Mouse (Mus musculus): ENCODE results near the gene Agtr1b. TPM values are rescaled to one million over a fixed set of nuclear protein-coding genes. Genes with fewer than 3 reads are reported as not detected.

The Agtr1b gene
- polyA plus RNA-seq, 1 experiment from 2014 or later = 0.12 TPM

- Histone ChIP-seq H3K27ac (ENCODE audit: low read depth, low read length) (no peak overlapping the region), H3K4me3 (ENCODE audit: low read depth, low read length) (no peak overlapping the region), H3K4me1 (ENCODE audit: control insufficient read depth, insufficient read depth, low read length) (no peaks in the 10 kb centered on the region), H3K4me2 (ENCODE audit: low read depth, low read length) (no peak overlapping the region), H3K9me3 (ENCODE audit: control insufficient read depth, low read length) (no peaks in the 10 kb centered on the region), H3K36me3 (ENCODE audit: control insufficient read depth, insufficient read depth, low read length) (no peaks in the 10 kb centered on the region), H3K9ac (replicated peaks; ENCODE audit: low read depth, low read length) (no peak overlapping the region), H3K27me3 (ENCODE audit: control insufficient read depth, insufficient read depth, low read length) (no peaks in the 10 kb centered on the region)
- 89% methylated on average over 3 of the region's 3 CpGs for WGBS
- ATAC-seq (ENCODE audit: low read depth) = no peak
Observed at GRCm38 (mm10) chr3:20295546-20295945, 71.4 kb downstream of the Agtr1b start.

GRCm38 (mm10) chr3:20294542-20295348 lies 72.2 kb downstream of the Agtr1b start:
- H3K4me3 ChIP-seq (ENCODE audit: low read depth, low read length) = no peak overlapping the region
- WGBS = 85% methylated on average over 9 of the region's 9 CpGs

DNA sequence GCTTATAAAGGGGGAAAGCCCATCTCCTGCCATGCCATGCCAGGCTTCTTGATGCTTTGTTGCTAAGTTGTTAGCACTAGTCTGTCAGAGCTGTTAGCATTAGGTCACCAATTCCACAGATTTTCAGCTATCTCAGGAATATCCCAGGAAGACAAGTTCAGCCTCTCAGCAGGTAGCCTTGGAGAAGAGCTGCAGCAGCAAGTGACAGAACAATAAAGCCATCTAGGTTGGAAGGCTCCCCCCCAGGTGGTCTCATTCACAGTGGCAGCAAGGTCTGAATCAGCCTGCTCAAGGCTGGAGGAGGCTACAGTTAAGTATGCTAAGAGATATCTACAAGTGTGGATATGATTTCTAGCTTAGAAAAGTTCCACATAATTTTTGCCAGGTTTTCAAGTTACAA lies 75.6 kb downstream of the Agtr1b start:
- H3K9me3 ChIP-seq (ENCODE audit: control insufficient read depth, low read length) = no peaks in the 10 kb centered on the region
- no peak overlapping the region for H3K27ac ChIP-seq (ENCODE audit: low read depth, low read length)
- no peak for ATAC-seq (ENCODE audit: low read depth)
- H3K36me3 ChIP-seq (ENCODE audit: control insufficient read depth, insufficient read depth, low read length) = no peaks in the 10 kb centered on the region
- H3K27me3 ChIP-seq (ENCODE audit: control insufficient read depth, insufficient read depth, low read length) = no peaks in the 10 kb centered on the region
- H3K4me1 ChIP-seq (ENCODE audit: control insufficient read depth, insufficient read depth, low read length) = no peaks in the 10 kb centered on the region
- H3K9ac ChIP-seq (replicated peaks; ENCODE audit: low read depth, low read length) = no peak overlapping the region
- H3K4me3 ChIP-seq (ENCODE audit: low read depth, low read length) = no peak overlapping the region
- no peak overlapping the region for H3K4me2 ChIP-seq (ENCODE audit: low read depth, low read length)

More at GRCm38 (mm10) chr3:20294542-20295348, 72.2 kb downstream of the Agtr1b start:
- no peaks in the 10 kb centered on the region for H3K9me3 ChIP-seq (ENCODE audit: control insufficient read depth, low read length)
- no peaks in the 10 kb centered on the region for H3K36me3 ChIP-seq (ENCODE audit: control insufficient read depth, insufficient read depth, low read length)
- no peak overlapping the region for H3K27ac ChIP-seq (ENCODE audit: low read depth, low read length)
- no peak for ATAC-seq (ENCODE audit: low read depth)
- no peak overlapping the region for H3K9ac ChIP-seq (replicated peaks; ENCODE audit: low read depth, low read length)
- no peak overlapping the region for H3K4me2 ChIP-seq (ENCODE audit: low read depth, low read length)
- no peaks in the 10 kb centered on the region for H3K27me3 ChIP-seq (ENCODE audit: control insufficient read depth, insufficient read depth, low read length)
- no peaks in the 10 kb centered on the region for H3K4me1 ChIP-seq (ENCODE audit: control insufficient read depth, insufficient read depth, low read length)

GRCm38 (mm10) chr3:20288761-20289160 lies 78.2 kb downstream of the Agtr1b start:
- no peaks in the 10 kb centered on the region for H3K27me3 ChIP-seq (ENCODE audit: control insufficient read depth, insufficient read depth, low read length)
- H3K9ac ChIP-seq (replicated peaks; ENCODE audit: low read depth, low read length) = no peak overlapping the region
- 92% methylated on average over 2 of the region's 2 CpGs for WGBS
- no peak overlapping the region for H3K27ac ChIP-seq (ENCODE audit: low read depth, low read length)
- no peak overlapping the region for H3K4me3 ChIP-seq (ENCODE audit: low read depth, low read length)
- no peaks in the 10 kb centered on the region for H3K36me3 ChIP-seq (ENCODE audit: control insufficient read depth, insufficient read depth, low read length)
- no peak overlapping the region for H3K4me2 ChIP-seq (ENCODE audit: low read depth, low read length)
- H3K9me3 ChIP-seq (ENCODE audit: control insufficient read depth, low read length) = no peaks in the 10 kb centered on the region
- H3K4me1 ChIP-seq (ENCODE audit: control insufficient read depth, insufficient read depth, low read length) = no peaks in the 10 kb centered on the region
- no peak for ATAC-seq (ENCODE audit: low read depth)

- H3K9ac ChIP-seq (replicated peaks; ENCODE audit: low read depth, low read length) = no peak overlapping the region
- H3K4me2 ChIP-seq (ENCODE audit: low read depth, low read length) = no peak overlapping the region
- ATAC-seq (ENCODE audit: low read depth) = no peak
- no peaks in the 10 kb centered on the region for H3K4me1 ChIP-seq (ENCODE audit: control insufficient read depth, insufficient read depth, low read length)
- no peaks in the 10 kb centered on the region for H3K9me3 ChIP-seq (ENCODE audit: control insufficient read depth, low read length)
- H3K36me3 ChIP-seq (ENCODE audit: control insufficient read depth, insufficient read depth, low read length) = no peaks in the 10 kb centered on the region
- H3K27ac ChIP-seq (ENCODE audit: low read depth, low read length) = no peak overlapping the region
- WGBS = 56% methylated on average over 1 of the region's 1 CpGs
- H3K27me3 ChIP-seq (ENCODE audit: control insufficient read depth, insufficient read depth, low read length) = no peaks in the 10 kb centered on the region
- no peak overlapping the region for H3K4me3 ChIP-seq (ENCODE audit: low read depth, low read length)
Observed at GRCm38 (mm10) chr3:20281796-20282195, 85.2 kb downstream of the Agtr1b start.

DNA sequence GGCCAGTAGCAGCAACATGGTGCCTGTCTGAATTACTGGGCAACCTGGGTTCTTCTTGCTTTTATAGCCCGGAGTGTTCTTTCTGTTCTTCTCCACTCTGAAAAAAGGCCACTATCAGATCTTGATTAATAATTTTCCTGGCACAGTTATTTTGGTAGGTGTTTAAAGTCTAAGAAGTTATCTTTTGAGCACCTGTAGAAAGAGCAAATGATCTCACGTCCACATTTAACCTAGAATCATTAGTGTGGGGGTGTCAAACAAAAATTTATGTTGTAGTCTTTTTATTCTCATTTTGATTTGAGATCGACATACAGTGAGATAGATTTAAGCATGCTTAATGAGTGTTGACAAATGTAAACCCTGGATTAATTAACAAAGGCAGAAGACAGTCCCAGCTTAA lies 91.3 kb downstream of the Agtr1b start, which contains the start of gene Cpb1:
Gene Cpb1, minus strand, starts transcription at position 101 of the 400 bp plus-strand sequence.
- Histone ChIP-seq H3K4me1 (ENCODE audit: control insufficient read depth, insufficient read depth, low read length) (no peaks in the 10 kb centered on the region), H3K4me2 (ENCODE audit: low read depth, low read length) (no peak within 1 kb of the TSS), H3K9me3 (ENCODE audit: control insufficient read depth, low read length) (no peaks in the 10 kb centered on the region), H3K36me3 (ENCODE audit: control insufficient read depth, insufficient read depth, low read length) (no peaks in the 10 kb centered on the region), H3K27me3 (ENCODE audit: control insufficient read depth, insufficient read depth, low read length) (no peaks in the 10 kb centered on the region), H3K9ac (replicated peaks; ENCODE audit: low read depth, low read length) (no peak within 1 kb of the TSS), H3K27ac (ENCODE audit: low read depth, low read length) (no peak within 1 kb of the TSS), H3K4me3 (ENCODE audit: low read depth, low read length) (no peak within 1 kb of the TSS)
- no peak for ATAC-seq (ENCODE audit: low read depth)
- 93% methylated on average over 3 of the region's 3 CpGs for WGBS

Other genes starting within 250 kb of the Agtr1b start
- 58.4 and 79.3 TPM in 2 replicates for gene Gyg, start 211.9 kb downstream of the Agtr1b start, polyA plus RNA-seq (2014; fragmentation: Nextera tagmentation; extraction: Ambion mirVana)
- 0.20 TPM in 1 of 2 replicates, not detected in the other for gene Cpa3, start 125.0 kb downstream of the Agtr1b start, polyA plus RNA-seq (2014; fragmentation: Nextera tagmentation; extraction: Ambion mirVana)
- gene Cpb1, start 91.4 kb downstream of the Agtr1b start, polyA plus RNA-seq (2014; fragmentation: Nextera tagmentation; extraction: Ambion mirVana) = 0.24 and 0.43 TPM in 2 replicates

All from neural tube, embryonic 14.5 days (tissue).